In genomic region chr3:14746041-14746440, GRCm38 (mm10) we compare ENCODE assay signal across 19 mouse cellular contexts.
DNase-seq lines count a peak whose midpoint lies in the region; ATAC-seq and TF ChIP-seq lines count a peak whose summit lies in the region.
"Had no signal": no experiment of that assay in that cellular context is flagged by ENCODE, and none has a peak within 500 bp of the region (broad histone marks: within the 10 kb centered on the region; RNA-seq: fewer than 3 reads in every experiment).

No protein-coding gene starts in this region.

- no peak overlapping the region for H3K4me3 ChIP-seq in liver, adult 2 months (ENCODE audit: insufficient read depth, low read depth, low read length)
- H3K4me3 ChIP-seq in liver, embryonic 12.5 days = no peak overlapping the region
- H3K4me3 ChIP-seq: embryonic facial prominence, embryonic 10.5 days; embryonic facial prominence, embryonic 12.5 days; forebrain, embryonic 13.5 days; forebrain, embryonic 15.5 days had no signal

- TF ChIP-seq CTCF in liver, adult 2 months (IDR thresholded peaks at IDR 0.05; ENCODE audit: low read depth, low read length) = no peak

- H3K4me1 ChIP-seq in liver, adult 2 months (ENCODE audit: control insufficient read depth, insufficient read depth, low read length) = no peaks in the 10 kb centered on the region; the same call in 1 of the 2 replicates
- no peaks in the 10 kb centered on the region for H3K4me1 ChIP-seq in liver, embryonic 12.5 days
- H3K4me1 ChIP-seq: embryonic facial prominence, embryonic 10.5 days; embryonic facial prominence, embryonic 12.5 days; forebrain, embryonic 13.5 days; forebrain, embryonic 15.5 days had no signal

- peak; percentile 91 for DNase-seq in liver, adult 2 months (ENCODE audit: extremely low read depth, low read depth, low spot score)
- DNase-seq in adipocyte (ENCODE audit: low spot score) = peak; percentile 14
- no peak for DNase-seq in testis, postnatal 10 days (ENCODE audit: low spot score)
- no peak for DNase-seq in layer of hippocampus, adult 9-10 months (ENCODE audit: low spot score)
- DNase-seq: adrenal gland, adult 8-10 months; adrenal gland, postnatal 25 days; cerebellum, adult 11-12 months; cerebellum, adult 2 months; cerebellum, adult 9-10 months; cerebellum, postnatal 10 days; cerebellum, postnatal 25 days; forebrain, postnatal 0 days had no signal

- no peaks in the 10 kb centered on the region for H3K36me3 ChIP-seq in liver, adult 2 months (ENCODE audit: control insufficient read depth, insufficient read depth, low read length)
- H3K36me3 ChIP-seq in liver, embryonic 12.5 days = no peaks in the 10 kb centered on the region
- H3K36me3 ChIP-seq: embryonic facial prominence, embryonic 10.5 days; embryonic facial prominence, embryonic 12.5 days; forebrain, embryonic 15.5 days had no signal

- H3K9me3 ChIP-seq in liver, embryonic 12.5 days (replicated peaks) = no peaks in the 10 kb centered on the region
- H3K9me3 ChIP-seq: embryonic facial prominence, embryonic 10.5 days; embryonic facial prominence, embryonic 12.5 days; forebrain, embryonic 13.5 days; forebrain, embryonic 15.5 days had no signal

- H3K27ac ChIP-seq in liver, adult 2 months (replicated peaks; ENCODE audit: insufficient read depth, low read depth, low read length) = peak overlapping the region; percentile 44; the same call in 1 of the 2 replicates
- no peak overlapping the region for H3K27ac ChIP-seq in liver, embryonic 12.5 days
- H3K27ac ChIP-seq: embryonic facial prominence, embryonic 10.5 days; embryonic facial prominence, embryonic 12.5 days; forebrain, embryonic 13.5 days; forebrain, embryonic 15.5 days had no signal

- WGBS in liver, adult 2 months = 48% methylated on average over 3 of the region's 3 CpGs
- 77% methylated on average over 3 of the region's 3 CpGs for WGBS in liver, embryonic 12.5 days (ENCODE audit: insufficient replicate concordance)

- ATAC-seq in liver, embryonic 12.5 days = no peak
- ATAC-seq: activated CD4-positive, CD25-positive, alpha-beta regulatory T cell, adult 4 months; forebrain, embryonic 13.5 days; forebrain, embryonic 15.5 days; forebrain, postnatal 0 days; Patski had no signal

- H3K79me2 ChIP-seq in liver, adult 2 months (ENCODE audit: control insufficient read depth, insufficient read depth, low read length) = no peaks in the 10 kb centered on the region

- TF ChIP-seq POLR2A in liver, adult 2 months (IDR thresholded peaks at IDR 0.05; ENCODE audit: extremely low read depth, insufficient read depth, low read length) = no peak

- H3K27me3 ChIP-seq in liver, adult 2 months (ENCODE audit: control insufficient read depth, insufficient read depth, low read length) = no peaks in the 10 kb centered on the region
- H3K27me3 ChIP-seq in liver, embryonic 12.5 days (replicated peaks) = no peaks in the 10 kb centered on the region
- H3K27me3 ChIP-seq: embryonic facial prominence, embryonic 12.5 days; forebrain, embryonic 13.5 days; forebrain, embryonic 15.5 days; Patski had no signal

- H3K4me2 ChIP-seq in liver, embryonic 12.5 days = no peak overlapping the region
- H3K4me2 ChIP-seq: embryonic facial prominence, embryonic 12.5 days; forebrain, embryonic 13.5 days; forebrain, embryonic 15.5 days had no signal

- H3K9ac ChIP-seq in liver, adult 2 months (ENCODE audit: low read depth, low read length) = no peak overlapping the region
- no peak overlapping the region for H3K9ac ChIP-seq in liver, embryonic 12.5 days
- H3K9ac ChIP-seq: embryonic facial prominence, embryonic 12.5 days; forebrain, embryonic 13.5 days; forebrain, embryonic 15.5 days; forebrain, postnatal 0 days had no signal

Comparison
In these comparisons a context has a peak if more than half of its experiments do, and no peak if none do; other contexts are left out.
1. DNase-seq: peak in liver, adult 2 months (single experiment) and adipocyte (single experiment); none in testis, postnatal 10 days (single experiment) and layer of hippocampus, adult 9-10 months (single experiment).